Comparison of ENCODE assay signal across 9 mouse cellular contexts in the genomic region with DNA sequence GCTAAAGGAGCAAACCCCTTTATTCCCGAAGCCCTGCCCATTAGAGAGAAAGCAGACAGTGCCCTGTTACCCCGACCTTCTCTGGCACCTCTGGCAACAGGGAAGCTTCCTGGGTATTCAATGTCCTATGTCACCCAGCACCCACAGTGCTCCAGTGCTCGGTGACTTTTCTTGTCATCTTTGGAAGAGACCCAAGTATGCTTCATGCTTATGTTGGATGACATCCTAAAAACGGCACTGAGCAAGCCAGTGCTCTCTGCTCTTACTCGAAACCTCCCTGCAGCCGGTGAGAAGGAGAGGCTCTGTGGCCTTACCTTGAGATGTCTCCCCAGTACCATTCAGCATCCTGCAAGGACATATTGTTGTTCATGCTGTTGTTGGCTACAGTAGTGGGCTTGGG.
A peak's percentile ranks its signal among the peaks of the same experiment; 100 is the strongest.
DNase-seq lines count a peak whose midpoint lies in the region; ATAC-seq and TF ChIP-seq lines count a peak whose summit lies in the region.
"Had no signal": no experiment of that assay in that cellular context is flagged by ENCODE, and none has a peak within 500 bp of the region (broad histone marks: within the 10 kb centered on the region; RNA-seq: fewer than 3 reads in every experiment).

No protein-coding gene starts in this region.

- no peak for ATAC-seq in intestine, postnatal 0 days
- no peak for ATAC-seq in intestine, embryonic 16.5 days
- ATAC-seq in heart, embryonic 14.5 days (ENCODE audit: insufficient number of reproducible peaks, insufficient read depth, low FRiP score, low read depth) = no peak
- ATAC-seq in liver, embryonic 16.5 days (ENCODE audit: low read depth) = no peak

- no peak overlapping the region for H3K9ac ChIP-seq in intestine, postnatal 0 days (ENCODE audit: low read depth, low read length)
- no peak overlapping the region for H3K9ac ChIP-seq in intestine, embryonic 16.5 days (ENCODE audit: low read depth, low read length)
- peak overlapping the region; percentile 22; the same call in 1 of the 2 replicates for H3K9ac ChIP-seq in heart, embryonic 14.5 days (ENCODE audit: low read length)
- H3K9ac ChIP-seq in liver, embryonic 16.5 days (ENCODE audit: low read depth, low read length) = peak overlapping the region; percentile 43

- no peak overlapping the region for H3K27ac ChIP-seq in intestine, postnatal 0 days (ENCODE audit: low read depth, low read length)
- no peak overlapping the region for H3K27ac ChIP-seq in intestine, embryonic 16.5 days (ENCODE audit: low read length)
- H3K27ac ChIP-seq in heart, embryonic 14.5 days (replicated peaks in 1 of 2; ENCODE audit: control insufficient read depth in 1 of 2, insufficient read depth in 1 of 2, low read depth in 2 of 2, low read length in 2 of 2) = no peak overlapping the region
- H3K27ac ChIP-seq in liver, embryonic 16.5 days (ENCODE audit: low read length) = no peak overlapping the region

- peak; percentile 80 for DNase-seq in brain, adult 2 months (ENCODE audit: low read depth, low spot score)
- DNase-seq in testis, postnatal 14 days (ENCODE audit: low spot score) = no peak
- no peak for DNase-seq in lung, adult 18-20 months
- DNase-seq in embryo, embryonic 10.5 days (ENCODE audit: low spot score) = no peak
- DNase-seq: gastrocnemius, postnatal 10 days had no signal

- no peaks in the 10 kb centered on the region for H3K27me3 ChIP-seq in intestine, postnatal 0 days (replicated peaks; ENCODE audit: control insufficient read depth, insufficient read depth, low read length)
- H3K27me3 ChIP-seq in intestine, embryonic 16.5 days (replicated peaks; ENCODE audit: control insufficient read depth, insufficient read depth, low read length) = no peaks in the 10 kb centered on the region
- H3K27me3 ChIP-seq in heart, embryonic 14.5 days (ENCODE audit: control insufficient read depth, insufficient read depth, low read length) = no peaks in the 10 kb centered on the region
- no peaks in the 10 kb centered on the region for H3K27me3 ChIP-seq in liver, embryonic 16.5 days (ENCODE audit: control insufficient read depth, insufficient read depth, low read depth, low read length)

- no peak for TF ChIP-seq CTCF in intestine, postnatal 0 days (IDR thresholded peaks at IDR 0.05; ENCODE audit: low read depth)

- H3K4me2 ChIP-seq in intestine, postnatal 0 days (replicated peaks; ENCODE audit: low read depth) = peak overlapping the region; percentile 10; the same call in 1 of the 2 replicates
- no peak overlapping the region for H3K4me2 ChIP-seq in intestine, embryonic 16.5 days (ENCODE audit: low read depth, low read length)
- peak overlapping the region; percentile 86; the same call in 1 of the 2 replicates for H3K4me2 ChIP-seq in heart, embryonic 14.5 days (ENCODE audit: low read length)
- peak overlapping the region; percentile 96 for H3K4me2 ChIP-seq in liver, embryonic 16.5 days (ENCODE audit: low read depth, low read length)

- peaks cover 5% of the 10 kb centered on the region; the same call in 1 of the 2 replicates for H3K4me1 ChIP-seq in intestine, postnatal 0 days (replicated peaks; ENCODE audit: control insufficient read depth, insufficient read depth, low read length)
- peaks cover 13% of the 10 kb centered on the region; the same call in 1 of the 2 replicates for H3K4me1 ChIP-seq in intestine, embryonic 16.5 days (ENCODE audit: control insufficient read depth, insufficient read depth, low read length)
- peaks cover 20 to 37% of the 10 kb centered on the region in 2 experiments for H3K4me1 ChIP-seq in heart, embryonic 14.5 days (ENCODE audit: control insufficient read depth in 2 of 2, insufficient read depth in 2 of 2, low read length in 2 of 2)
- peaks cover 26% of the 10 kb centered on the region for H3K4me1 ChIP-seq in liver, embryonic 16.5 days (ENCODE audit: control insufficient read depth, low read depth, low read length)

- no peak overlapping the region for H3K4me3 ChIP-seq in intestine, postnatal 0 days (ENCODE audit: low read depth, low read length)
- no peak overlapping the region for H3K4me3 ChIP-seq in intestine, embryonic 16.5 days (ENCODE audit: low read length)
- no peak overlapping the region for H3K4me3 ChIP-seq in heart, embryonic 14.5 days (ENCODE audit: control insufficient read depth in 1 of 2, insufficient read depth in 1 of 2, low read depth in 1 of 2, low read length in 2 of 2)
- H3K4me3 ChIP-seq in liver, embryonic 16.5 days (ENCODE audit: low read depth, low read length) = peak overlapping the region; percentile 83

- no peaks in the 10 kb centered on the region for H3K9me3 ChIP-seq in intestine, postnatal 0 days (ENCODE audit: control insufficient read depth)
- no peaks in the 10 kb centered on the region for H3K9me3 ChIP-seq in intestine, embryonic 16.5 days (ENCODE audit: control insufficient read depth, low read length)
- H3K9me3 ChIP-seq in heart, embryonic 14.5 days (ENCODE audit: control insufficient read depth, low read length) = no peaks in the 10 kb centered on the region
- H3K9me3 ChIP-seq in liver, embryonic 16.5 days (replicated peaks; ENCODE audit: control insufficient read depth, low read length) = no peaks in the 10 kb centered on the region

- 60% methylated on average over 6 of the region's 6 CpGs for WGBS in intestine, postnatal 0 days
- WGBS in intestine, embryonic 16.5 days = 64% methylated on average over 6 of the region's 6 CpGs
- WGBS in heart, embryonic 14.5 days = 28% methylated on average over 6 of the region's 6 CpGs
- WGBS in liver, embryonic 16.5 days (ENCODE audit: insufficient replicate concordance) = 83% methylated on average over 6 of the region's 6 CpGs

- H3K36me3 ChIP-seq in intestine, postnatal 0 days (ENCODE audit: control insufficient read depth, insufficient read depth) = peaks cover 36% of the 10 kb centered on the region
- peaks cover 11% of the 10 kb centered on the region; the same call in 1 of the 2 replicates for H3K36me3 ChIP-seq in intestine, embryonic 16.5 days (ENCODE audit: control insufficient read depth, insufficient read depth, low read length)
- peaks cover 42% of the 10 kb centered on the region for H3K36me3 ChIP-seq in heart, embryonic 14.5 days (ENCODE audit: control insufficient read depth, insufficient read depth, low read length)
- H3K36me3 ChIP-seq in liver, embryonic 16.5 days (ENCODE audit: control insufficient read depth, insufficient read depth) = peaks cover 43% of the 10 kb centered on the region

Comparison
In these comparisons a context has a peak if more than half of its experiments do, and no peak if none do; other contexts are left out.
1. H3K9ac ChIP-seq: peak in heart, embryonic 14.5 days (single experiment) and liver, embryonic 16.5 days (single experiment); none in intestine, postnatal 0 days (single experiment) and intestine, embryonic 16.5 days (single experiment).